8 mouse cellular contexts compared by ENCODE assay signal in genomic region chr2:155928711-155929345, GRCm38 (mm10). TPM values are rescaled to one million over a fixed set of nuclear protein-coding genes. Genes with fewer than 3 reads are reported as not detected.
DNase-seq lines count a peak whose midpoint lies in the region; ATAC-seq lines count a peak whose summit lies in the region.

No protein-coding gene starts in this region.

- ATAC-seq in heart, embryonic 14.5 days (ENCODE audit: insufficient number of reproducible peaks, insufficient read depth, low FRiP score, low read depth) = no peak
- ATAC-seq in embryonic facial prominence, embryonic 12.5 days (ENCODE audit: insufficient number of reproducible peaks, insufficient read depth, low FRiP score, low TSS enrichment) = no peak
- ATAC-seq in midbrain, embryonic 16.5 days = no peak

- intact Hi-C loops in heart, postnatal 14 days (cut with DNase I) = no loop called here

- no peaks in the 10 kb centered on the region for H3K27me3 ChIP-seq in heart, embryonic 14.5 days (ENCODE audit: control insufficient read depth, insufficient read depth, low read length)
- H3K27me3 ChIP-seq in embryonic facial prominence, embryonic 12.5 days = no peaks in the 10 kb centered on the region
- no peaks in the 10 kb centered on the region for H3K27me3 ChIP-seq in midbrain, embryonic 16.5 days (ENCODE audit: control insufficient read depth, insufficient read depth, low read depth, low read length)

- peak overlapping the region; percentile 80 for H3K9ac ChIP-seq in heart, embryonic 14.5 days (ENCODE audit: low read length)
- peak overlapping the region; percentile 67 for H3K9ac ChIP-seq in embryonic facial prominence, embryonic 12.5 days
- H3K9ac ChIP-seq in midbrain, embryonic 16.5 days (ENCODE audit: low read depth, low read length) = no peak overlapping the region

- H3K27ac ChIP-seq in heart, embryonic 14.5 days (replicated peaks in 1 of 2; ENCODE audit: control insufficient read depth in 1 of 2, insufficient read depth in 1 of 2, low read depth in 2 of 2, low read length in 2 of 2) = peak overlapping the region; percentile 8 to 85; a peak in 3 of 4 replicates
- no peak overlapping the region for H3K27ac ChIP-seq in embryonic facial prominence, embryonic 12.5 days
- no peak overlapping the region for H3K27ac ChIP-seq in midbrain, embryonic 16.5 days (ENCODE audit: low read length)

- H3K4me3 ChIP-seq in heart, embryonic 14.5 days (ENCODE audit: control insufficient read depth in 1 of 2, insufficient read depth in 1 of 2, low read depth in 1 of 2, low read length in 2 of 2) = peak overlapping the region; percentile 75 to 93; a peak in 3 of 4 replicates
- peak overlapping the region; percentile 73 for H3K4me3 ChIP-seq in embryonic facial prominence, embryonic 12.5 days
- peak overlapping the region; percentile 73 for H3K4me3 ChIP-seq in midbrain, embryonic 16.5 days (ENCODE audit: low read depth, low read length)

- WGBS in heart, embryonic 14.5 days = 71% methylated on average over 7 of the region's 7 CpGs
- 64% methylated on average over 7 of the region's 7 CpGs for WGBS in embryonic facial prominence, embryonic 12.5 days
- WGBS in midbrain, embryonic 16.5 days = 82% methylated on average over 7 of the region's 7 CpGs

- no peak for DNase-seq in heart, postnatal 14 days
- DNase-seq in kidney, adult 9 months = peak; percentile 63
- DNase-seq in ovary, postnatal 36 days (ENCODE audit: low spot score) = no peak
- DNase-seq in natural killer cell, adult 2 months (ENCODE audit: low spot score in 2 of 2) = no peak
- DNase-seq in cerebellum, adult 11 months = no peak

- peaks cover 4% of the 10 kb centered on the region; the same call in 1 of the 2 replicates for H3K36me3 ChIP-seq in heart, embryonic 14.5 days (ENCODE audit: control insufficient read depth, insufficient read depth, low read length)
- 0 out of 2 replicates have a peak, but pooled peaks cover 6% of the 10 kb centered on the region for H3K36me3 ChIP-seq in embryonic facial prominence, embryonic 12.5 days
- H3K36me3 ChIP-seq in midbrain, embryonic 16.5 days (ENCODE audit: control insufficient read depth, insufficient read depth, low read length) = no peaks in the 10 kb centered on the region

- peak overlapping the region; percentile 69 for H3K4me2 ChIP-seq in heart, embryonic 14.5 days (ENCODE audit: low read length)
- peak overlapping the region; percentile 69 for H3K4me2 ChIP-seq in embryonic facial prominence, embryonic 12.5 days (replicated peaks)
- H3K4me2 ChIP-seq in midbrain, embryonic 16.5 days (ENCODE audit: low read length) = peak overlapping the region; percentile 89

- H3K4me1 ChIP-seq in heart, embryonic 14.5 days (ENCODE audit: control insufficient read depth in 2 of 2, insufficient read depth in 2 of 2, low read length in 2 of 2) = peaks cover 6 to 10% of the 10 kb centered on the region in 2 experiments
- peaks cover 15% of the 10 kb centered on the region for H3K4me1 ChIP-seq in embryonic facial prominence, embryonic 12.5 days
- peaks cover 14% of the 10 kb centered on the region for H3K4me1 ChIP-seq in midbrain, embryonic 16.5 days (ENCODE audit: control insufficient read depth, insufficient read depth, low read length)

- no peaks in the 10 kb centered on the region for H3K9me3 ChIP-seq in heart, embryonic 14.5 days (ENCODE audit: control insufficient read depth, low read length)
- no peaks in the 10 kb centered on the region for H3K9me3 ChIP-seq in embryonic facial prominence, embryonic 12.5 days
- no peaks in the 10 kb centered on the region for H3K9me3 ChIP-seq in midbrain, embryonic 16.5 days (replicated peaks; ENCODE audit: control insufficient read depth, low read length, poor library complexity, severe bottlenecking)

RNA-seq across cellular contexts. Expression of gene Uqcc1, which starts 1.3 kb away (rescaled TPM):
- polyA plus RNA-seq in heart, embryonic 14.5 days (2014; fragmentation: Nextera tagmentation; extraction: Ambion mirVana) = 110 and 116 TPM in 2 replicates
- 100 to 1,000 TPM; 186 to 221 TPM for total RNA-seq in heart, postnatal 14 days (2021)
- polyA plus RNA-seq in embryonic facial prominence, embryonic 12.5 days (2016; fragmentation: Nextera tagmentation; extraction: Ambion mirVana) = 61.3 and 71.5 TPM in 2 replicates
- polyA plus RNA-seq in midbrain, embryonic 16.5 days (2015; fragmentation: Nextera tagmentation; extraction: Ambion mirVana) = 63.3 and 66.8 TPM in 2 replicates

RNA-seq across cellular contexts. Expression of gene Gm15557, which starts 11.7 kb away (rescaled TPM):
- polyA plus RNA-seq in heart, embryonic 14.5 days (2014; fragmentation: Nextera tagmentation; extraction: Ambion mirVana) = not detected in 2 replicates
- total RNA-seq in heart, postnatal 14 days (2021) = not detected
- polyA plus RNA-seq in embryonic facial prominence, embryonic 12.5 days (2016; fragmentation: Nextera tagmentation; extraction: Ambion mirVana) = 0.28 TPM in 1 of 2 replicates, not detected in the other
- polyA plus RNA-seq in midbrain, embryonic 16.5 days (2015; fragmentation: Nextera tagmentation; extraction: Ambion mirVana) = not detected in 2 replicates

RNA-seq across cellular contexts. Expression of gene Gdf5, which starts 16.3 kb away (rescaled TPM):
- polyA plus RNA-seq in heart, embryonic 14.5 days (2014; fragmentation: Nextera tagmentation; extraction: Ambion mirVana) = 0.27 and 0.44 TPM in 2 replicates
- not detected for total RNA-seq in heart, postnatal 14 days (2021)
- polyA plus RNA-seq in embryonic facial prominence, embryonic 12.5 days (2016; fragmentation: Nextera tagmentation; extraction: Ambion mirVana) = 5.6 and 10.5 TPM in 2 replicates
- 0.95 and 1.8 TPM in 2 replicates for polyA plus RNA-seq in midbrain, embryonic 16.5 days (2015; fragmentation: Nextera tagmentation; extraction: Ambion mirVana)

RNA-seq across cellular contexts. Expression of gene Cep250, which starts 27.4 kb away (rescaled TPM):
- 6.9 and 7.2 TPM in 2 replicates for polyA plus RNA-seq in heart, embryonic 14.5 days (2014; fragmentation: Nextera tagmentation; extraction: Ambion mirVana)
- total RNA-seq in heart, postnatal 14 days (2021) = 1 to 10 TPM; 6.7 to 9.1 TPM
- polyA plus RNA-seq in embryonic facial prominence, embryonic 12.5 days (2016; fragmentation: Nextera tagmentation; extraction: Ambion mirVana) = 33.3 and 35.2 TPM in 2 replicates
- polyA plus RNA-seq in midbrain, embryonic 16.5 days (2015; fragmentation: Nextera tagmentation; extraction: Ambion mirVana) = 13.3 and 13.7 TPM in 2 replicates

Comparison
In these comparisons a context has a peak if more than half of its experiments do, and no peak if none do; other contexts are left out.
1. H3K27ac ChIP-seq: peak in heart, embryonic 14.5 days (2 of 2); none in embryonic facial prominence, embryonic 12.5 days (single experiment) and midbrain, embryonic 16.5 days (single experiment).
2. Peak in every context shown above with its lines, with median percentiles within 50 percentile points of each other: H3K4me2 ChIP-seq and H3K4me3 ChIP-seq.